Mouse (Mus musculus): ENCODE measurements around the gene Cenps. TPM values are rescaled to one million over a fixed set of nuclear protein-coding genes. Genes with fewer than 3 reads are reported as not detected.
A peak's percentile ranks its signal among the peaks of the same experiment; 100 is the strongest.

Gene Cenps
- polyA plus RNA-seq, 1 experiment from 2014 or later: 11.5 TPM

- H3K27ac ChIP-seq (replicated peaks): no peak overlapping the region; the same call in 1 of the 2 replicates
- H3K4me3 ChIP-seq (ENCODE audit: low read depth, low read length): no peak overlapping the region
- H3K9me3 ChIP-seq (ENCODE audit: control insufficient read depth, low read length): no peaks in the 10 kb centered on the region
- no peak overlapping the region for H3K9ac ChIP-seq (ENCODE audit: low read length)
- ATAC-seq (ENCODE audit: low FRiP score, low TSS enrichment) (no peak), DNase-seq (ENCODE audit: low spot score) (no peak)
- WGBS: 71% methylated on average over 4 of the region's 4 CpGs
- H3K4me2 ChIP-seq (replicated peaks; ENCODE audit: low read depth): no peak overlapping the region
- no peaks in the 10 kb centered on the region for H3K27me3 ChIP-seq (ENCODE audit: control insufficient read depth, insufficient read depth, low read length)
- H3K4me1 ChIP-seq (replicated peaks; ENCODE audit: control insufficient read depth, insufficient read depth): no peaks in the 10 kb centered on the region
- no peak for TF ChIP-seq EP300 (optimal IDR thresholded peaks at IDR 0.05)
- no peak for TF ChIP-seq CTCF (IDR thresholded peaks at IDR 0.05; ENCODE audit: low read depth)
- H3K36me3 ChIP-seq (ENCODE audit: control insufficient read depth, insufficient read depth, low read length): peaks cover 21% of the 10 kb centered on the region
These were observed 10.7 kb upstream of the Cenps start for GRCm38 (mm10) chr4:149148084-149148483.

GRCm38 (mm10) chr4:149147528-149147927 is 10.1 kb upstream of the Cenps start:
- Histone ChIP-seq H3K9me3 (ENCODE audit: control insufficient read depth, low read length) (no peaks in the 10 kb centered on the region), H3K9ac (ENCODE audit: low read length) (no peak overlapping the region), H3K4me1 (replicated peaks; ENCODE audit: control insufficient read depth, insufficient read depth) (no peaks in the 10 kb centered on the region), H3K36me3 (ENCODE audit: control insufficient read depth, insufficient read depth, low read length) (peaks cover 16% of the 10 kb centered on the region), H3K27ac (replicated peaks) (no peak overlapping the region; the same call in 1 of the 2 replicates), H3K4me2 (replicated peaks; ENCODE audit: low read depth) (no peak overlapping the region), H3K27me3 (ENCODE audit: control insufficient read depth, insufficient read depth, low read length) (no peaks in the 10 kb centered on the region), H3K4me3 (ENCODE audit: low read depth, low read length) (no peak overlapping the region)
- no peak; the same call in 1 of the 2 replicates for ATAC-seq (ENCODE audit: low FRiP score, low TSS enrichment)
- DNase-seq (ENCODE audit: low spot score): peak; percentile 56
- TF ChIP-seq CTCF (IDR thresholded peaks at IDR 0.05; ENCODE audit: low read depth): no peak
- no peak for TF ChIP-seq EP300 (optimal IDR thresholded peaks at IDR 0.05)
- WGBS: 69% methylated on average over 7 of the region's 7 CpGs

GRCm38 (mm10) chr4:149145151-149145550 is 7.7 kb upstream of the Cenps start:
- peaks cover under 1% of the 10 kb centered on the region; the same call in 1 of the 2 replicates for H3K36me3 ChIP-seq (ENCODE audit: control insufficient read depth, insufficient read depth, low read length)
- H3K4me1 ChIP-seq (replicated peaks; ENCODE audit: control insufficient read depth, insufficient read depth): no peaks in the 10 kb centered on the region
- H3K27ac ChIP-seq (replicated peaks): no peak overlapping the region
- no peak overlapping the region for H3K4me2 ChIP-seq (replicated peaks; ENCODE audit: low read depth)
- 75% methylated on average over 4 of the region's 4 CpGs for WGBS
- H3K9ac ChIP-seq (ENCODE audit: low read length): no peak overlapping the region
- H3K27me3 ChIP-seq (ENCODE audit: control insufficient read depth, insufficient read depth, low read length): no peaks in the 10 kb centered on the region
- no peak for ATAC-seq (ENCODE audit: low FRiP score, low TSS enrichment)
- no peak for DNase-seq (ENCODE audit: low spot score)
- no peaks in the 10 kb centered on the region for H3K9me3 ChIP-seq (ENCODE audit: control insufficient read depth, low read length)
- no peak for TF ChIP-seq CTCF (IDR thresholded peaks at IDR 0.05; ENCODE audit: low read depth)
- TF ChIP-seq EP300 (optimal IDR thresholded peaks at IDR 0.05): no peak
- H3K4me3 ChIP-seq (ENCODE audit: low read depth, low read length): no peak overlapping the region

- 1% methylated on average over 3 of the region's 3 CpGs for WGBS
- peak; percentile 99 for TF ChIP-seq CTCF (IDR thresholded peaks at IDR 0.05; ENCODE audit: low read depth)
- TF ChIP-seq EP300 (optimal IDR thresholded peaks at IDR 0.05): no peak
- no peak overlapping the region for H3K27ac ChIP-seq (replicated peaks)
These were observed 7.0 kb upstream of the Cenps start for GRCm38 (mm10) chr4:149144459-149144858.

GRCm38 (mm10) chr4:149143594-149143993 is 6.2 kb upstream of the Cenps start:
- 27% methylated on average over 4 of the region's 4 CpGs for WGBS
- Histone ChIP-seq H3K4me2 (replicated peaks; ENCODE audit: low read depth) (no peak overlapping the region), H3K9ac (ENCODE audit: low read length) (no peak overlapping the region), H3K27me3 (ENCODE audit: control insufficient read depth, insufficient read depth, low read length) (no peaks in the 10 kb centered on the region), H3K4me1 (replicated peaks; ENCODE audit: control insufficient read depth, insufficient read depth) (no peaks in the 10 kb centered on the region), H3K9me3 (ENCODE audit: control insufficient read depth, low read length) (no peaks in the 10 kb centered on the region), H3K36me3 (ENCODE audit: control insufficient read depth, insufficient read depth, low read length) (no peaks in the 10 kb centered on the region), H3K27ac (replicated peaks) (no peak overlapping the region), H3K4me3 (ENCODE audit: low read depth, low read length) (no peak overlapping the region)
- ATAC-seq (ENCODE audit: low FRiP score, low TSS enrichment) (no peak), DNase-seq (ENCODE audit: low spot score) (no peak)
- no peak for TF ChIP-seq EP300 (optimal IDR thresholded peaks at IDR 0.05)
- TF ChIP-seq CTCF (IDR thresholded peaks at IDR 0.05; ENCODE audit: low read depth): no peak

More at GRCm38 (mm10) chr4:149144459-149144858, 7.0 kb upstream of the Cenps start:
- Histone ChIP-seq H3K9me3 (ENCODE audit: control insufficient read depth, low read length) (no peaks in the 10 kb centered on the region), H3K4me2 (replicated peaks; ENCODE audit: low read depth) (no peak overlapping the region), H3K4me3 (ENCODE audit: low read depth, low read length) (no peak overlapping the region), H3K9ac (ENCODE audit: low read length) (no peak overlapping the region), H3K27me3 (ENCODE audit: control insufficient read depth, insufficient read depth, low read length) (no peaks in the 10 kb centered on the region), H3K4me1 (replicated peaks; ENCODE audit: control insufficient read depth, insufficient read depth) (no peaks in the 10 kb centered on the region), H3K36me3 (ENCODE audit: control insufficient read depth, insufficient read depth, low read length) (no peaks in the 10 kb centered on the region)
- DNase-seq (ENCODE audit: low spot score): peak; percentile 84
- peak; percentile 71; the same call in 1 of the 2 replicates for ATAC-seq (ENCODE audit: low FRiP score, low TSS enrichment)

- Histone ChIP-seq H3K4me3 (ENCODE audit: low read depth, low read length) (no peak overlapping the region), H3K4me1 (replicated peaks; ENCODE audit: control insufficient read depth, insufficient read depth) (no peaks in the 10 kb centered on the region), H3K9me3 (ENCODE audit: control insufficient read depth, low read length) (no peaks in the 10 kb centered on the region), H3K27ac (replicated peaks) (no peak overlapping the region), H3K9ac (ENCODE audit: low read length) (no peak overlapping the region), H3K27me3 (ENCODE audit: control insufficient read depth, insufficient read depth, low read length) (no peaks in the 10 kb centered on the region), H3K36me3 (ENCODE audit: control insufficient read depth, insufficient read depth, low read length) (no peaks in the 10 kb centered on the region), H3K4me2 (replicated peaks; ENCODE audit: low read depth) (no peak overlapping the region)
- ATAC-seq (ENCODE audit: low FRiP score, low TSS enrichment) (no peak), DNase-seq (ENCODE audit: low spot score) (no peak)
- no peak for TF ChIP-seq EP300 (optimal IDR thresholded peaks at IDR 0.05)
- TF ChIP-seq CTCF (IDR thresholded peaks at IDR 0.05; ENCODE audit: low read depth): no peak
- WGBS: 75% methylated on average over 8 of the region's 8 CpGs
These were observed 1.1 kb upstream of the Cenps start for GRCm38 (mm10) chr4:149138515-149138914.
